Mouse (Mus musculus) erythroid progenitor cell, adult 5-6 weeks (primary cell): ENCODE data around the gene Gstp1. TPM values are rescaled to one million over a fixed set of nuclear protein-coding genes. Genes with fewer than 3 reads are reported as not detected.

Experiments used
- ATAC-seq: replicated peaks from 2 replicates; pipeline ENCODE4 v1.8.0; 2016; ENCODE audit warnings: moderate number of reproducible peaks, mild to moderate bottlenecking, moderate TSS enrichment, inconsistent platforms; ENCODE audit not compliant: poor library complexity, low FRiP score, severe bottlenecking
- total RNA-seq, 2 experiments: library from RNA; stranded (forward) in 1 of 2; stranded (reverse) in 1 of 2; fragments of 150-400 nt in 1 of 2; fragments of 186-747, 209-891 nt in 1 of 2; gene quantifications; 2 replicates each; pipeline versions ENCODE4 v1.2.3 to v1.2.4; 2015 to 2017; ENCODE audit warnings: low replicate concordance in 2 of 2

The Gstp1 gene
- total RNA-seq, 2 experiments from 2014 or later, result 22.8 to 185 TPM

GRCm38 (mm10) chr19:4005971-4006370, 31.8 kb downstream of the Gstp1 start:
- no peak for ATAC-seq

GRCm38 (mm10) chr19:4005091-4005490, 32.7 kb downstream of the Gstp1 start:
- no peak for ATAC-seq

DNA sequence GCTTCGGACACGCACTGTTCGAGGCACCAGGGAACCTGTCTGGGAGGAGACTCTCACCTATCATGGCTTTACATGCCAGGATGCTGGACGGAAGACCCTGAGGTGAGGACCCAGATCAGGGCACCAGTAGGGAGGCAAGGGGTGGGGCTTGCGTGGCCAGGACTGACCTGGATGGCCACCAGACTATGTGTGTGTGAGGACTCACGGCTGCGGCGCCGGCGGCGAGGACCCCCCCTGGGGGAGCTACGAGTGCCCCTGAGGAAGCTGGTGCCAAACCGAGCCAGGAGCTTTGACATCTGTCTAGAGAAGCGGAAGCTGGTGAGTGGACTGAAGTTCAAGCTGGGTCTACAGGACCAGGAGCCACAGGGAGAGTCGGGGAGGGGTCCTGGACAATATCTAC, 33.5 kb downstream of the Gstp1 start:
- ATAC-seq, result no peak

DNA sequence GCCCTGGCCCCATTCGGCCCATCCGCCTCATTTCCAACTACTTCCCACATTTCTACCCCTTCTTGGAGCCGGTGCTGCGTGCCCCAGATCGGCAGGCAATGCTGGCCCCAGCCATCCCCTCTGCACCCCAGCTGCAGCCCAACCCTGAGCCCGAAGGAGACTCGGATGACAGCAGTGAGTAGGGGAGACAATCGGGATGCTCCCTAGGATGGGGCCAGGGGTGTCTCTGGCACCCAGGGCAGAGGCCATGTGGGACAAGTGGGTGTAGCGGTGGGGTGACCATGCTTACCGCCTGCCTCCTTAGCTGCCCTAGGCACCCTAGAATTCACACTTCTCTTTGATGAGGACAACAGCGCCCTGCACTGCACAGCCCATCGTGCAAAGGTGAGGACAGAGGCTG, 34.1 kb downstream of the Gstp1 start:
- no peak for ATAC-seq

DNA sequence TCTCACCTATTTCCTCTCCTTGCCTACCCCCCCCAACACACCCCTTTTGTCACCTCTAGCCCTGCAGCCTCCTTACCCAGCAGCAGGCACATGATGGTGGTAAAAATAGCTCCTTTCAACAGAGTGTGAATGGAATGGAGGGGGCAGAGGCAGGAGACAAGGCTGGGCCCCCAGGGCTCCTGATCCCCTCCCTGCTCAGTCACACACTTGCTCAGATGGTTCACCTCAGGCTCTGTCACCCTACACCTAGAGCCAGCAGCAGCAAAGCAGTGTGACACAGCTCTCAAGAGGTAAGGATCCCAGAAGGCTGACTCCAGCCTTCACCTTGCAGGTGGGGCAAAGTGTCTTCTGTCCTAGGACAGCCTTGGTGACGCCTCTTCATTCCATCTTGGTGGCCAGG, 34.7 kb downstream of the Gstp1 start, which contains the start of gene Doc2g:
TSS of gene Doc2g (plus strand) at position 202 of the 400 bp plus-strand sequence.
- no peak for ATAC-seq

GRCm38 (mm10) chr19:4001752-4002151, 36.0 kb downstream of the Gstp1 start:
- no peak for ATAC-seq

- ATAC-seq, result no peak
These were observed 36.7 kb downstream of the Gstp1 start for GRCm38 (mm10) chr19:4000949-4001525.

DNA sequence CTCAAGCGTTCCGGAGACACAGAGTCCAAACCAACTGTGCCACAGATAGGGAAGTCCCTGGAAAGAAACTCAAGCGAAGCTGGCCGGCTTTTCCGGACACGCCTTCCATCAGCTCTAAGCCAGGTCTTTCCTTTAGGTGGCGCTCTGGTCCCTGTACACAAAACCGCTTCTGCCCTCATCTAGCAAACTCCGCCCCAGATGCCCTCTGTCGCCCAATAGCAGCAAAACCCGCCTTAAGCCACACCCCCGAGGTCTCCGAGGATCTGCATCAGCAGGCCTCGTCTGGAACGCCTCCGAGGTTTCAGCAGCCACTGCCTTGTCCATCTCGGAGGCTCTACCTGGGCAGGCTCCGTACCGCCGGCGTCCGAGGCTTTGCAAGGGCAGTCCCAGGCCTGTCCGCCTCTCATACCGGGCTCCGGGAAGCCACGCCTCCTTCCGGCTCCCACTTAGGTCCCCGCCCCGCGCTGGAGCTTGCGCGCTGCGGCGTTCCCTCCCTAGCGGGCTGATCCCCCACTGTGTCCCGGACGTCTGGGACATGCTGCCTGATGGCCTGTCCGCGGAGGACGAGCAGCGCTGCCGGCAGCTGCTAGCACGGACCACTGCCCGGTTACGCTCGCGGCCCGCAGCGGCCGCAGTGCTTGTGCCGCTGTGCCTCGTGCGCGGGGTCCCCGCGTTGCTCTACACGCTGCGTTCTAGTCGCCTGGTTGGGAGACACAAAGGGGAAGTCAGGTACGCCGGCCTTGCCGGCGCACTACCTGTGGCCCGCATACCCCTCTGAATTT, 37.5 kb downstream of the Gstp1 start, which contains the start of the genes Nudt8 and Gm49405:
TSS of gene Nudt8 (plus strand) at position 462 of the 782 bp plus-strand sequence.
TSS of gene Gm49405 (plus strand) at position 508 of the 782 bp plus-strand sequence.
- ATAC-seq, result peak; percentile 91

DNA sequence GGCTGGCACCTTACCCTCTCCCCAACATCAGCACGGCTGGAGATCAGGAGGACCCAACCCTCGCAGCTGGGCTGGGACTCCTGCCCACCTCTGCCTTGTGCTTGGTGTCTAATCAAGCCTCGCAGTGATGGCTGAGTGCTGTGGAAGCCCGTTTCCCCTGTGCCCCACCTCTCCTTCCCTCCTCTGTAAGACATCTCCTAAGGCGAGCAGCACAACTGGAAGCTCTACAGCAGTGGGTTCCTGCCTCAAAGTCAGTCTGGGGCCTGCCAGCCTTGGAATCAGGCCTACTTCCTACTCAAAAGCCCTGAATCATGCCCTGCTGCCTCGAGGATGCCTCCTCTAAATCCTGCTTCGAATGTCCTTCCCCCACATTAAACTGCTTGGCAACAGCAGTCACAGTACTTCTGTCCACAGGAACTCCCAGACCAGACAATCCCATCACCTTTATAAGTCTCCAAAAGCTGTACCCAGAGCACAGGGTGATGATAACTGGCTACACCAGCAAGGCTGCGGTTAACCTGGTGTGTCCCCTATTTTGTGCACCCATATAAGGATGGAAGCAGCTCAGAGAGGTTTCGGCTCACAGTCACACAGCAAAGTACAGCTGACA, 38.6 kb downstream of the Gstp1 start:
- no peak for ATAC-seq

GRCm38 (mm10) chr19:3998335-3998734, 39.5 kb downstream of the Gstp1 start:
- no peak for ATAC-seq

- ATAC-seq, result no peak
These were observed 40.6 kb downstream of the Gstp1 start for GRCm38 (mm10) chr19:3997231-3997630.

GRCm38 (mm10) chr19:3996747-3997146, 41.0 kb downstream of the Gstp1 start:
- no peak for ATAC-seq

DNA sequence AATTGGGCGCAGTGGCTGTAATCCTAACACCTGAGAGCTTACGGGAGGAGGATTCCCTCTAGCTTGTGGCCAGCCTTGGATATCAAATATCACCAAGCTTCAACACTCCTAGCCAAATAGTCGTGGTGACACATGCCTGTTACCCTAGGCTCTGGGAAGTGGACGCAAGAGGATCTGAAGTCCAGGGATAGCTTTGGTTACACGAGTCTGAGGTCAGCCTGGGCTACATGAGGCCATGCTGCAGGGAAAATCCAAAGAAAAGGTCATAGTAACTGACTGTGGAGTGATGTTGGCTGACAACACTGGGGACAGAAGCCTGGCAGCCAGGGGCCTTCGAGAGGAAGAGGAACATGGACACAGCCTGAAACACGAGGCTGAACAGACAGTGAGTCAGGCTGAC, 41.7 kb downstream of the Gstp1 start:
- ATAC-seq, result no peak

DNA sequence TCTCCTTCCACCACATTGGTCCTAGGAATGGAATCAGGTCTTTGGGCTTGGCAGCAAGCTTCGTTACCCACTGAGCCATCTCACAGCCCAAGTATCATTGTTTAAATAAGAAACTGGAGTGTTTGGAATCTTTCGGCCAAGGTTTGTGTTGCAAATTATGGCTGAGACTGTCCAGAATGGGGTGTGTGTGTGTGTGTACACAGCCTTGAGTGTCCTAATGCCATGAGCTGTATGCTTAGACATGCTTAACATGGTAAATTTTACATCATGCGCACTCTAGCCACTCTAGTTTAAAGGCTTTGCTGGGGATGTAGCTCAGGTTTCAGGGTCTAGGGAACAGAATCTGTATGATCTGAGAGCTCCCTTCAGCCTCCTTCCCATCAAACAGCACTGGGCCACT, 42.3 kb downstream of the Gstp1 start:
- no peak for ATAC-seq

- no peak for ATAC-seq
These were observed 42.9 kb downstream of the Gstp1 start for GRCm38 (mm10) chr19:3994932-3995331.

DNA sequence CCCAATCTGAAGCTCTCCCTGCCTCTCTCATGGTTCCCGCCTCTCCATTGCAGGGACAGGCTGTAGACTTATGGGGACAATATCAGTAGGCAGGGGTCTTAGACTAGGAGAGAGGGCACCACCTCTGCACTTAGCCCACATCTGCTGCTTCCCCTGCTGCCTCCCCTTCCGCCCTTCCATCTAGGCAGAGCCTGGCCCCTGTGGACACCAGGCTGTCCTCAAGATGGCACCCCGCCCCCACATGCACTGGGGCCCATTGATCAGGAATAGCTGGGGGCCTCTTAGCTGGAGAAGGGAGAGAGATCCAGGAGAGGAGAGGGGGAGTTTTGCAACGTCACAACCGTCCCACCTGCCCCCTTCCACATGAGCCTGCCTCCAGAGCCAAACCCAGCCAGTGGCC, 45.4 kb downstream of the Gstp1 start, which contains the start of gene Tbx10:
TSS of gene Tbx10 (plus strand) at position 337 of the 400 bp plus-strand sequence.
- ATAC-seq, result no peak

DNA sequence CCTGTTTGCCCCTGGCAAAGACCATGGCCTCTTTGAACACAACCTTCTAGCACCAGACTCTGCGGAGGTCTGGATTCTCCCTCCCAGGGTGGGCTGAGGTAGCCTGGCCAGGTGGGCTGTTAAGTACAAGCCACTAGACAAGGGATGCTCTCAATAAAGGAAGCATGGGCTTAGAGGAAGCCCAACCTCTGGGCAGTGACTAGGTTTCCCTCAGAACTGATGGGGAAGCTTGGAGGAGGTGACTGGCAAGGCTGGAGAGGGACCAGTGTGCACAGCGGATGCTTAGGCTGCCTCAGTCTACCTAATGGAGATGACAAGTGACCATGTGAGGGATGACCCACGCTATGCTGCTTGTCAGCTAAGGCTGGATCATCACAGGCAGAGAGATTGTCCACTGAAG, 45.8 kb downstream of the Gstp1 start:
- no peak for ATAC-seq

- no peak for ATAC-seq
These were observed 46.2 kb downstream of the Gstp1 start for GRCm38 (mm10) chr19:3991562-3991961.

DNA sequence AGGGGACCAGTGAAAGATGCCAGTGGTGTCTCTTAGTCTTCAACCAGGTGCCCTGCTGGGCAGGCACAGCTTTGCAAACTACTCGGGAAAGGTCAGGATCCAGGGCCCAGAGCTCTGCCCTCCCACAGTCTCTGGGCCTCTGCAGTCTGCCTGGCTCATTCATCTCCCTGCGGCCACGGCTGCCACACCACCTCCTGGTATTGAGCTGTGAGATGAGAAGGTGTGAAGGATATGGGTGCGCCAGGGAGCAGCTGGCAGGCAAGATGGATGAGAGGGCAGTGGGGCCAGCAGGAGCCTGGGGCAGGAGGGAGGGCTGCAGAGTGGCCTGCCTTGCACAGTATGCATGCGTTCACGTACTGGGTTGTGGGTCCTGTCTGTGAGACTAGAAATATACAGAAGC, 47.0 kb downstream of the Gstp1 start:
- no peak for ATAC-seq

DNA sequence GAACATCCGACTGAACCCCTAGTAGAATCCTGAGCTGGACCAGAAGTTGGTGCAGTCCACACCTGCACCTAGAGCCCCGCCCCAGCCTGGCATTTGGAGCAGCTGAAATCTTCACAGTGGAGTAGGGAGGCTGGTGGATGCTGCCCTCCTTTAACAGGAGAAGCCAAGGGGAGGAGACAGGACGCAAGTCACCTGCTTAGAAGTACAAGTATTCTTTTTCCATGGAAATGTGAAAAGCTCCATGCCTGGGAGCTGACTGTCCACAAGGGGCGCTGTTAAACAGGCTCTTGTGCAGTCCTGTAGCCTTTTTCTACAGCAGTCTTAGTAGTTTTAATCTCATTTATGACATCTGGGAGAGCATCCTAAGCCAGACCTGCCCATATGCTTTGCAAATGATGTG, 49.0 kb downstream of the Gstp1 start:
- no peak for ATAC-seq

GRCm38 (mm10) chr19:3988066-3988465, 49.7 kb downstream of the Gstp1 start:
- ATAC-seq, result no peak
